Mouse (Mus musculus): ENCODE results near the gene Ifne.
"Not testable (repeated sequence)": the region's sequence is repeated elsewhere in the genome, so short reads cannot be mapped to it uniquely, and the experiment has no call there.

Gene Ifne

GRCm38 (mm10) chr4:88867366-88867925 lies 12.6 kb downstream of the Ifne start:
- DNase-seq, result peak; percentile 86

DNA sequence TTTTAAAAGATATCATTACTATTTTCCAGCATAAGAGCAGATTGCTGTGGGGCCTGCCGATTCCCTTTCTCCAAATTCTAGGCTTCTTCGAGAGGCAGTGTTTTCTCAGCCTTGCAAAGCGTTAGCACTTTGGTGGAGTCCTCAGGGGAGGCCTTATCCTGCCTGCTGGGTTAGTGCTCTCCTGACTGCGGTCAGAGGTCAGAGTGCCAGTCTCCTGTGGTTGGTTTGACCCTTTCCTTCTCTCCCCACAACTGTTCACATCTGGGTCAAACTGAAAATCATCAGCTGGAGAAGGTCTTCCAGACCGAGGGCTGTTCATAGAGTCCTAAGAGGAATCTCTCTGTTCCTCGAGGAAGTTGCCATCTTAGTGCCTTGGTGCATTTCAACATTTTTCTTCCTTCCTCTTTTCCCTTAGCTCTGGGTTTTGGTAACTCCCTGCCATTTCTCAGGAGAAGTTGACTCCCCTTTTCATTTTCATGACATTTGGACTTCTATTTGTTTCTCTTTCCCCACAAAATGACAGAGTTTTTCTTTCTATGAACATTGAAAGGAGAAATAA lies 14.9 kb downstream of the Ifne start:
- peak; percentile 10 to 18 for DNase-seq

DNA sequence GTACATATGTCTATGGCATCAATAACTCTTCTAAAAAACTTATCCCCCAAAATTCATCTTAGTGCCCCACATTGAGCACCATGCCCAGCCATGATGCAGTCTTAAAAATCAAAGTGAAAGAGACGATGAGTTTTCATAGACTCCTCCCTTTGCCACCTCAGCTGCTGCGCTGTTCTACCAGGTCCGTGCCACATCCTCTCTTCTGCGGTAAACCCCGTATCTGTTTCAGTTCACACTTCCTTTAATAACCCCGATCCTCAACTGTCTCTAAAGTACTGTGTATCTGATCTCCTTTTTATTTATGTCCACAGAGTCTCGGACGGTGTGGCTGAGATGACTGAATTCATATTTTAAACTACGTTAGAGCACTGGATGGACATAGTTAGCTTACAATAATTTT lies 15.4 kb downstream of the Ifne start:
- DNase-seq, result peak; percentile 73 to 75

DNA sequence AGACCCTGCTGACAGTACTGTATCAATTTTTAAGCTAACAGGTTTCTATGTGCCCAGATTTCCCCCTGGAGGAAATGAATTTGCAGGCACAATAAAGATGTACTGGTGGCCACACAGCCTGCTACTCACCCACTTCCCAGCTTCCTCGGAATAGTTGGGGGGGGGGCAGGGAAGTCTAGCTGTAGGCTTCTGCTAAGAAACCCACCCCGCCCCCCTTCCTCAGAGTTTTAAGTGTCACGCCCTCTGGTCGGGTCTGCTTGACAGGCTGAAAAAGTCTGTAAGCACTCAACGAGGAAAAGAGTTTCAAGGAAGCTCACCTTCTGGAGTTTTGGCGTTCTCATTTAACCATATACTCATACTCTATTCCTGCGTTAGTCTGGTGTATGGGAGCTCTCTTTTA lies 16.7 kb downstream of the Ifne start:
- no peak for DNase-seq

DNA sequence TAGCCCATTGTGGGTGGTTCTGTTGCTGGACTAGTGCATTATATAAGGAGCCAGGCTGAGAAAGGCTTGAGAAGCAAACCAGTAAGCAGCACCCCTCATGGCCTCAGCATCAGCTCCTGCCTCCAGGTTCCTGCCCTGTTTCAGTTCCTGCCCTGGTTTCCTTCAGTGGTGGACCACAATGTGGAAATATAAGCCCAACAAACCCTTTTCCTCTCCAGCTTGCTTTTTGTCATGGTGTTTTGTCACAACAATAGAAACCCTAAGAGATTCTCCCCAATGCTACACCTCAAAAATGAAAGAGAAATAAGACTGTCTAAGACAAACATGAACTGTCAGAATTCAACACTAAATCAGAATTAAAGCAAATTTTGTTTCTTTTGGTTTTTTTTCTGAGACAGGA lies 20.8 kb downstream of the Ifne start:
- DNase-seq, result no peak

DNA sequence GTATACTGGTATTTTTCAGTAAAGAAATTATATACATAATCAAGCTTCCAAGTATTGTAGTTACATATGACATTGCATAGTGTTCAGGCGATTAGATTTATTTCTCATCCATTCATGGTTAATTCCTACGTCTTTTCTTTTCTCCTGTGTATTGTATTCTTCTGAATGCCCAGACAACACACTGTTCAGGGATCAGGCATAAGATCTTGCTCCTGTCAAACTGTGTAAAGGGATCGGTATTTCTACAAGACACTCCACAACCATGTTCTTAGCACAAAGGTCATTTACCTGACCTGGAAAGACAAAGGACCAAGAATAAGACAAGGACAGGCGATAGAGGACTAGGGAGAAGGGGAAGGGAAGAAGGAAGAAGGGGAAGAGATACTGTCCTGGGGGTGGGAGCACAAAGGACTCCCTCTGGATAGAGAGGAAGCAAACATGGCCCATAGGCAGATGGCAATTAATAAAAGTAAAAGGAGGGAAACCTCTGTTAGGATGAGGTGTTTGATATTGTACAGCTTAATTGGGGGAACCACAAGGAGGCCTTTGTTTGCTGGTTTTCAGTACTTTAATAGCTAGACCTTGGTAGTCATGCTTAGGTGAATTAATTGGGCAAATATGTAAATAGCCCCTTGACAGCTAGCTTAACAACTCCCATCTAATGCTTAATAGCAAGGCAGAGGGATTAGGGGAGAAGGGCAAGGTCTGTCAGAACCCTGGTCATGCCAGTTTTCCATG lies 28.8 kb downstream of the Ifne start:
- no peak for DNase-seq

DNA sequence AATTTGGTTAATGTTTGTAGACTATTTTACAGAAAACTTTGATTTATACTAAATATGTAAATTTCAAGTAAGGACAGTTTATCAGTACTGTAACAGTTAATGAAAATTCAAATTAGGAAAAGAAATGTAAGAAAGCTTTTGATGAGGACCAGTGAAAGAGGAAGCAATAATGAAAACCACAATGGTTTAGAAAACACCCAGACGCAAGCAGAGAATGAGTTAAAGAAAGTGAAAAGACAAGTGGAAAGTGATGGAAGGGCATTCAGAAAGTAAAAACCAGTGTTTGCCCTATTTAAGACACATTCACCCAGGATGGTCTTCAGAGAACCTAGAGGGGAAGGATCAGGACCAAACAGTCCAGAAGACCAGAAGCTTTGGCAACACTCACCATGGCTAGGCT lies 30.3 kb downstream of the Ifne start, which contains the start of gene Ifna1:
Gene Ifna1, plus strand, starts transcription at position 390 of the 400 bp plus-strand sequence.
- no peak for DNase-seq

DNA sequence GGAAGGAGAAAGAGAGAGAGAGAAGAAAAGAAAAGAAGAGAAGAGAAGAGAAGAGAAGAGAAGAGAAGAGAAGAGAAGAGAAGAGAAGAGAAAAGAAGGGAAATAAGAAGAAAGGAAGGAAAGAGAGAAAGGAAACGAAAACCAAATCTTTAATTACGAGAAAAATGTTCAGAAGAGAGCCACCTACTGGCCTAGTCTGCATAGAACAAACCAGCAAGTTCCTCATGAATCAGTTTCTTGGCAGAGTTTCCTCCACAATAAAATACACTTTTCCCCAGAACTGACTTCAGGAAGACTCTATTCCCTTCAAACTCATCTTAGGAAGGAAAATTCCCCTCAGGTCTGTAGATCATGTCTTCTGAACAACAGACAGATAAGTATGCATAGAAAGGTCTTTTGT lies 34.7 kb downstream of the Ifne start:
- no peak for DNase-seq

DNA sequence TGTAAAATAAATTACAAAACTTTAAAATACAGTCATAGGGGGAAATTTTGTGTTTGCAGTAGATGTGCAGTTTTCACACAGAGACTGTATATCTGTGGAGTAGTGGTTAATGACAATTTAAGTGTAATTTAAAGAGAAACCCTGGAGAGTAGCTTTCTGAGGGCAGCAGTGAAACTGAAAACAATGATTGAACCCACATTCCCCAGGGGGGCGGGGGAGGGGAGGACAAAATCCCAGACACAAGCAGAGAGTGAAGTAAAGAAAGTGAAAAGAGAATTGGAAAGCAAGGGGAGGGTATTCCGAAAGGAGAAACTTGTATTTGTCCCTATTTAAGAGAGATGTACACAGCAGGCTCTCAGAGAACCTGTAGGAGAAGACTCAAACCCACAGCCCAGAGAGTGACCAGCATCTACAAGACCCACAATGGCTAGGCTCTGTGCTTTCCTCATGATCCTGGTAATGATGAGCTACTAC lies 38.5 kb downstream of the Ifne start, which contains the start of gene Ifna4:
Gene Ifna4, plus strand, starts transcription at position 424 of the 474 bp plus-strand sequence.
- DNase-seq, result peak; percentile 24 to 44

- DNase-seq, result no peak
Observed at GRCm38 (mm10) chr4:88840058-88840457, 39.9 kb downstream of the Ifne start.

DNA sequence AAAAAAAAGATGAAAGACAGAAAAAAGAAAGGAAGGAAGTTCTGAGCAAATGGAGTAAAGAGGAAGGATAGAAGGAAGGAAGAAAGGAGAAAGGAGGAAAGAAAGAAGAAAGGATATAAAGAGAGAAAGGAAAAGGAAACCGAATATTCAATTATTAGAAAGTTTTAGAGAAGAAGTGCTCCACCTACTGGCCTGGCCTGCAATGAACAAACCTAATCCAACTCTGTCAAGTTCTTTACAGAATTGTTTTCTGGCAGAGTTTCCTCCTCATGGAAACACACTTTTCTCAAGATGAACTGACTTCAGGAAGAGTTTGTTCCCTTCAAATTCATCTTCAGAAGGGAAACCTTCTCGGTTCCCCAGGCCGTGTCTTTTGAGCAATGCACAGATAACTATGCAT lies 41.2 kb downstream of the Ifne start:
- peak; percentile 42 to 53 for DNase-seq

DNA sequence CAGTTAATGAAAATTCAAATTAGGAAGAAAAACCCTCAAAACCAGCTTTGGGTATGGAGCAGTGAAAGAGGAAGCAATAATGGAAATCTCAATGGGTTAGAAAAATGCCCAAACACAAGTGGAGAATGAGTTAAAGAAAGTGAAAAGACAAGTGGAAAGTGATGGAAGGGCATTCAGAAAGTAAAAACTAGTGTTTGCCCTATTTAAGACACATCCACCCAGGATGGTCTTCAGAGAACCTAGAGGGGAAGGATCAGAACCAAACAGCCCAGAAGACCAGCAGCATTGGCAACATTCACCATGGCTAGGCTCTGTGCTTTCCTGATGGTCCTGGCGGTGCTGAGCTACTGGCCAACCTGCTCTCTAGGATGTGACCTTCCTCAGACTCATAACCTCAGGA lies 44.8 kb downstream of the Ifne start, which contains the start of gene Ifna5:
Gene Ifna5, plus strand, starts transcription at position 301 of the 400 bp plus-strand sequence.
- not testable (repeated sequence) for DNase-seq

DNA sequence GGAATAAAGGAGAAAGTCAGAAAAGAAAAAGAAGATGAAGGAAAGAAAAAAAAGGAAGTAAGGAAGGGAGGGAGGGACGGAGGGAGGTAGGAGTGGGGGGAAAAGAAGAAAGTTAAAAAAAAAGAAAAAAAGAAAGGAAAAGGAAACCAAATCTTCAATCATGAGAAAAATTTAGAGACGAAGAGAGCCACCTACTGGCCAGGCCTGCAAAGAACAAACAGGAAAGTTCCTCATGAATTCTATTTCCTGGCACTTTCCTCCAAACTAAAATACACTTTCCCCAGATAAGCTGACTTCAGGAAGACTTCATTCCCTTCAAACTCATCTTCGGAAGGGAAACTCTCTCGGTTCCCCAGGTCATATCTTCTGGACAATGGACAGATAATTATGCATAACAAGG lies 49.5 kb downstream of the Ifne start:
- peak; percentile 46 to 59 for DNase-seq

All from B cell, adult 2 months (primary cell).